Mouse (Mus musculus) adrenal gland, postnatal 4 days (tissue): ENCODE results near the gene Serinc3. TPM values are rescaled to one million over a fixed set of nuclear protein-coding genes. Genes with fewer than 3 reads are reported as not detected.

ENCODE experiments used
- DNase-seq, 2 experiments: peaks; one replicate each; pipeline ENCODE4 v3.0.0; 2021 to 2022; ENCODE audit warnings: low spot score in 2 of 2, mixed read lengths in 2 of 2
- total RNA-seq, 2 experiments: library from RNA; stranded (reverse); gene quantifications; 2 replicates each; pipeline ENCODE4 v1.2.3; 2021

The Serinc3 gene
- total RNA-seq, 2 experiments from 2014 or later = 413 to 434 TPM

DNA sequence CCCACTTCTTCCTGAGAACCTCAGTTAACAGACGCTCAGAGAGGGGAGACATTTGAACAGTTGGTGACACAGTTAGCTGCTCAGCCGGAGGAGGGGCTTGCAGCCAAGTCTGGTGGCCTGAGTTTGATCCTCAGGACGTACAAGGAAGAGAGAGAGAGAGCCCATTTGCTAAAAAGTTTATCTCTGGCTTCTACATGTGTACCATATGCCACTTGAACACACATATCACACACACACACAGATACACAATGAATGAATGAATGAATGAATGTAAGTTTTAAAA is 48.1 kb downstream of the Serinc3 start:
- DNase-seq = no peak

DNA sequence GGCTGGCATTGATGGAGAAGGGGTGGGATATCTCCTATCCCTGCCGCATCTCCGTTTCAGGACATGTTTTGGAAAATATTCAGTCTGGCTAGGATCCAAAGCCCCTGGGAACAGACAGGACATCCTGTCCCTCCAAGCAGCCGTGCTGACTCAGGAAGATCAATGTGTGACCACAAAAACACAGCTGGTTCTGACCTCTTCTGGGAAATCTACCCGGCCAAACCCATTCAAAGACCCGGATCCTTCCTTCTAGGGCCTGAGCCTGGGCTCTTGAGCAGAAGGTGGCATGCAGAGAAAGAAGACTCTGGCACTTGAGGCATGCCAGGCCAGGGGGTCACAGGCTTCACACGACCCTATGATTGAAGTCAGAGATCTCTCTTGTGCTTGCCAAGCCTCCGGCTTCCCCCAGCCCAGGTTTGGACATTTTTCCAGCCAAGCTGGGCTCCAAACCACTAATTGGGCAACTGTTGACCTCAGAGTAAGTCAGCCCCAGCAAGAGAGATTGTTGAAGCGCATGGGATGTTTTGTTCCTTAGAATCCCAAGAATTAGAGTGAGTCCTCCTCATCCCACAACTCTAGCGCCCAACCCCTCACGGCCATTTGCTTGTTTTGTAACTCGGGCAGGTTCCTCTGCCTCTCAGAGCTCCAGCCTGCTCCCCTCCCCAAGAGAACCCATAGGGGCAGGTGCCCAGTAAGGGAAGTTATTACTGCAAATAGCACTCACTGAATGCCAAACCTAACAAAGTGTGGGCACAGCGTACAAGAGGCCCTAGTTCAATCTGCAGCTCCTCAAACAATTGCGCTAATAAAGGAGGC is 48.7 kb downstream of the Serinc3 start:
- DNase-seq = no peak

DNA sequence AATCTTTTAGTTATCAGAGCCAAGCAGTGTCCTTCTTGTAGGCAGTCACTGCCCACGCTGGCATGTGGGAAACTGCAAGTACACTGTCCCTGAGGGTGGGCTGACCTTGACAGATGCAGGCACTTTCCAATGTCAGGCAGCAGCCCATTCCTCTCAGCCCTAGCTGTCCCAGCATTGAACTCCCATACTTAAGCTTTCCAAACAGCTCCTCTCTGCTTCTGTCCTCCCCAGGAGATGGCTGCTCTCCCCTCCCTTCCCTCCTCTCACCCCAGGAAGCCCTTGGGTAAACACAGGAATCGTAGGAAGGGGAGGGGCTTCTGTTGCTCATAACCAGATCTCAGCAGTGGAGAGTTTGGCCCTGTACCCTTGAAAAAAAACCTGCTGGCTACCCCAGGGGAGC is 49.8 kb downstream of the Serinc3 start:
- DNase-seq = no peak

DNA sequence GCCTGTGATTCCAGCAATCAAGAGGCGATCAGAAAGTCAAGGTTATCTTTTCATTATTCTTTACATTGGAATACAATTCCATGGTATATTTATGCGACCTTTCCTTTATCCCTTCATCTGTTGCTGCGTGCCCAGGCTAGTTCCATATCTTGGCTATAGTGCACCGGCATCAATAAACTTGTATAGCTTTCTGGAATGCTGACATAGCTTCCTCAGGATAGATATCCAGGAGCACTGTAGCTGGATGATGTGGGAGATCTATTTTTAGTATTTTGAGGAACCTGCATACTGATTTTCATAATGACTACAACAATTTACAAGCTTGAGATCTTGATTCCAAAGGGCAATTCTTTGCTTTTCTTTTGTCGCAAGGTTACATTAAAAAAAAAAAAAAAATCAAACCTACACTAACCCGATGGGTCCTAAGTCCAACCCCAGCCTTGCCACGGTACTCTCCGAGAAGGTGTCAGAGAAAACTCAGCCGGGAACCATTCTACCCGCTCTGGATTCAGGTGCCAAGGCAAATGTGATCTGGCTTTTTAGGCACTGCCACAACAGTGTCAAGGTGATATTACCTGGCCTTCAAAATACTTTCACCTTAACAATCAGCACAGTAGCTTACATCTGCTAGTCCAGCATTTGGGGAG is 51.2 kb downstream of the Serinc3 start:
- no peak for DNase-seq

DNA sequence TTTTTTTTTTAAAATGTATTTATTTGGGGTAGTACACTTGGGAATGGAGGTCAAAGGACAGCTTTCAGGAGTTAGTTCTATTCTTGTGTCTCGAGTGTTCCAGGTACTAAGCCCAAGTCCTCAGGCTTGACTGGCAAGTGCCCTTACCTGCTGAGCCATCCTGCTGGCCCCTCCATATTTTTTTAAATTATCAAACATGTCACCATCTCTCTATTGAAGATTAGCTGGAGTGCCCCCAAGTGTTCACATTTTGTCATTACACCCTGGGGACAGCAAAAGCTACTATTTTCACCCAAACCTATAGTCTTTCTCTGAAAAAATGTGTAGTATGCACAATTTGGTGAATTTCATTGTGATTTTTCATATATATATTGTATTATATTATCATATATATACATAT is 52.8 kb downstream of the Serinc3 start:
- DNase-seq = no peak

DNA sequence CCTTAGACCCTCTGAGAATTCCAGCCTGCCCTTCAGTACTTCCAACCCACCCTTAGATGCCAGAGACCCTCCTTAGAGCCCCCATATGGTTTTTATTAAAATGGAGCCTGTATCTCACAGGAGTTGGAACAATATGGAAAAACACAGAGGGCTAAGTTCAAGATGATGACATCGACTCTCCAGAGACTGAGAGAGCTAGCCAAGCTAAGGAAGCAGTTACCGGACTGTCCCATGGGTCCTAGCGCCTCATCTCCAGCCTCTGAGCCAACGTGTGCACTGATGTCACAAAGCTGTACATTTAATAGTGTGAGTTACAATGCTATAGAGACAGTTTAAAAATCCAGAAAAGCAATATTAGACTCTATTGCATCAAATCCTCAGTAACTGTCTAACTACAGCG is 53.9 kb downstream of the Serinc3 start:
- no peak for DNase-seq

DNA sequence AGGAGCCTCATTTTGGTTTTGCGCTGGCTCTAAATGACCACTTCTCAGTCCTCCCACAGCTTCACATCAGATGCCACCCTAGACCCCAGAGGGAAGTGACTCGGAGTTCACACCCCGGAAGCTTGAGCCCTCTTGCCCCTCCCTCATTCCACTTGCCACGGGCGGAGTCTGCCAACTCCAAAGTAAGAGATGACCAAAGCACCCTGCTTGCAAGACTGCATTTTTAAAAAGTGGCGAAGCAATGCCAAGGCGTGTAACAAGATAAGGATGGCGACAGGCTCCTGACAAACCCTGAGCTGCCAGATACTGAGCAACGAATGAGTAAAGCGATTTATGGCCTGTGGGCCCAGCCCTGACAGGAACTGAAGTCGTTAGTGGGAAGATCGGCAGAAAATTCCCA is 54.7 kb downstream of the Serinc3 start:
- no peak for DNase-seq

DNA sequence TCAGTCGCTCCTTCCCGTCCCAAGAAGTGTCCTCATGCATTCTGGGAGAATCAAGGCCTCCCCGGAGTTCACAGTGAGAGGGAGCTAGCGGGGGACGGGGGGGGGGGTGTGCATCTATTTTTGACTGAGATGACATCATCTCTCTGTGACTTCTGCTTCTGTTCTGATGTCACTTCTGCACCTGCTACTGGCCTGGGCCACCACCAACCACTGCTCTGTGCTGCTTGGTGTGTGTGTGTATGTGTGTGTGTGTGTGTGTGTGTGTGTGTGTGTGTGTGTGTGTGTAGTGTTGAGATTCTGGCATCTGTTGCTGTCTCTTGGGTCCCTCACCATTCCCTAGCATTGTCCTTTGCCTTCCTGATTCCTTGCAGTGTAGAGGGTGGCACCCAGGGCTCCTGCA is 57.4 kb downstream of the Serinc3 start:
- DNase-seq = no peak

DNA sequence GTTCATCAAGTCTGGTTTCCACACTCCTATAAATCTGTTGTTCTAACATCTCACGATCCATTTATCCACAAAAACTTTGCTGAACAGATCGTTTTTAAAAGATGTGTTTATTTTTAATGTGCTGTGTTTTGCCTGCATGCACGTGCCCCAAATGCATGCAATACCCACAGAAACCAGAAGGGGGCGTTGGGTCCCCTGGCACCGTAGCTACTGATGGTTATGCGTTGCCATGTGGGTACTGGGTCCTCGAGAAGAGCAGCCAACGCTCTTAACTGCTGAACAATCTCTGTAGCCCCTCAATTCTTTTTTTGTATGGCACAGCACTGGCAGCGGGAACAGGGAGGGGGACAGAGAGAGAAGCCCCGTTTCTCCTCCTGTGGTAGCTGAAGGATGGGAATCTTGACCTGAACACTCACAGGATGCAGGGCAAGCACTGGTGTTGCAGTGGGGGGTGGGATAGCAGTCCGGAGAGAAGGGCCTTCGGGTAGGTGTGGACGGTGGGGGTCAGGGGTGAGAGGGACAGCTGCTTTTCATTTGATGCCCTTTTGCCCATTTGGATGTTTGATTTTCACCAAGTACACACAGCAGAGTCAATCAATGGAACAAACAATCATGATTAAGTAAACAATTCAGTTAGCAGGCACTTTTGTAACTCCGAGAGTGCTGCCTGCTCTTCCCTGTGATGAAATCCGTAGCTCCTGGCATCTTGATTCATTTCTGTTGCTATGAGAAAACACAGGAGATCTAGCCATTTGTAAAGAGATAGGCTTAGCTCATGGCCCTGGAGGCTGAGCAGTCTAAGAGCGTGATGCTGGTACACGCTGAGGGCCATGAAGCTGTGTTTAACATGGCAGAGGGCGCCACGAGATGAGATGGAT is 58.3 kb downstream of the Serinc3 start:
- peak in 1 of 2 experiments; percentile 35 for DNase-seq

DNA sequence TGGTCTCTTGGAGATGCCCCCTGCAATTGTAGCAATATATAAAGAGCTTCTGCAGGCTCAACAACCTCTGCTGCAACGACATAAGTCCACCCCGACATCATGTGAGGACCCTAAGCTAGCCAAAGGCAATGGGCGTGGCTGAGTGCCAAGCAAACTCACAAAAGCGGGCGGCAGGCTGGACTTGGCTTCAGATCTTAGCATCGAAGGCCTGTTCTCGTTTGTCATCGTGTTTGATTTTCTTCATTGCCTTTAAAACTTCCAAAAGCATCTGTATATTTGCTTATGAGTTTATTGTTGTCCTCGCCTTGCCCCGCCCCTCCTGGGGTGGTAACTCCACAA is 60.9 kb downstream of the Serinc3 start:
- no peak for DNase-seq

DNA sequence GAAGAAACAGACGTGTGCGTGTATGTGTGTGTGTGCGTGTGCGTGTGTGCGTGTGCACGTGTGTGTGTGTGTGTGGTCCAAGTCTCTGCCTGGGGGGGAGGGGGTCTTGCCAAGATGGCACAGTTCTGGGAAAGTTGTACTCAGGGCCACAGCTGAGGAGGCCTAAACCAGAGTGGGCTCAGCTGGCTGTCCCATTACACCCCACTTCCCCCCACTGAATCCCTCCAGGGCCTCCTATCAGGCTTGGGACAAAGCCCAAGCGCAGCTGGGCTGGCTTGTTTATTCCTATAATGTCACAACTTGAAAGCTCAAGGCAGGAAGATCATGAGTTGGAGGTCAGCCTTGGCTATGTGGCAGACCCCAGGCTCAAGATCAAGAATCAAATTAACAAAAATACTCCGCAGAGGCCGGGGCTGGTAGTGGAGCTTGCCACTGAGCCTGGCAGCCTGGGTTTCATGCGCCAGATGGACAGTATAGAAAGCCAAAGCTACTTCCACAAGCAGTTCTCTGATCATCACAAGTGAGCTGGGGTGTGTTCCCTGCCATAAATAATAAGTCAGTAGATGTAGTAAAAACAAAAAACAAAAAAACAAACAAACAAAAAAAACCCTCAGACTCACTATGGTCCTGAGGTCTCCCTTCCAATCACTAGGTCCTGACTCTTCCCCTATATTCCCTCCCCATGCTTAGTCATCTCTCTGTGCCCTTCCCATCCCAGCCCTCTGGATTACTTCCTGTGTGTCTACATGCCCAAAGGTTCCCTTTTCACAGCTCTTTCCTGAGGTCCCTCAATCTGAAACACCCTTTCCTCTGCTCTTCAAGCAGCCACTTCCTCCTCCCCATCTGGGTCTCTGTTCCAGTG is 61.5 kb downstream of the Serinc3 start:
- no peak for DNase-seq

DNA sequence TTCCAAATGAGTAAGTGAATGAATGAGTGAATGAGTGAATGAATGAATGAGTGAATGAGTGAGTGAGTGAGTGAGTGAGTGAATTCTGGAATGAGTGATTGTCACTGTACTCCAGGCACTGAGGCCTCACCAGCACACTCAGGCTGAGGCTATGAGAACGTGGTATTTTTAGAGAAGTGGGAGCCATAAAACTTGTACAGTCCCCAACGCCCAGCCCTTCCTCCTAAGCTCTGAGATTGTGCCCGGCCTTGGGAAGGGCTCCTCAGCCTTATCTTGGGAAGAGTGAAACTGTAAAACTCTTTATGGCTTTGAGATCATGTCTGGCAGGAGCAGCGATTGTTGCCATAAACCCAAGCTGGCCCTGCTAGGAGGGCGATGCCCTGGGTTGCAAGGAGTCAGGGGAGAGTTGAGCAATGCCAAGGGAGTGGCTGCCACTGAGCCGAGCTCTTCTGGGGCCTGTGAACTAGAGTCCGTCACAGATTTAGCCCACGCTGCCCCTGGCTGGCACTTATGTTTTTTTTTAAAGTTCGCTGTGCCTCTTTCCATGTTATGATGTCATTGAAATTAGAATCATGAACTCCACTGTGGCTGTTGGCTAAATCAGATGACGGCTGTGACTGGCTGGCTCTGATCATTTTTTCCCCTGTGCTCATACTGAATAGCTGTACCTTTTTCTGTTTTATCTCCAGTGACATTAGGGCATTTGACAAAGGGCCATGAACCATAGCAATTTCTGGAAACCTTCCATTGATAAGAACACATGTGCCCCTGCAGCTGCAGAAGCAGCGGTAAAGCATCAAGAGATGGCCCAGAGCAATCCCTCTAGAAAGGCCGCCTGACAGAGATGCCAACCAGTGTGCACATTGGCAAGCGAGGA is 64.6 kb downstream of the Serinc3 start:
- no peak for DNase-seq

DNA sequence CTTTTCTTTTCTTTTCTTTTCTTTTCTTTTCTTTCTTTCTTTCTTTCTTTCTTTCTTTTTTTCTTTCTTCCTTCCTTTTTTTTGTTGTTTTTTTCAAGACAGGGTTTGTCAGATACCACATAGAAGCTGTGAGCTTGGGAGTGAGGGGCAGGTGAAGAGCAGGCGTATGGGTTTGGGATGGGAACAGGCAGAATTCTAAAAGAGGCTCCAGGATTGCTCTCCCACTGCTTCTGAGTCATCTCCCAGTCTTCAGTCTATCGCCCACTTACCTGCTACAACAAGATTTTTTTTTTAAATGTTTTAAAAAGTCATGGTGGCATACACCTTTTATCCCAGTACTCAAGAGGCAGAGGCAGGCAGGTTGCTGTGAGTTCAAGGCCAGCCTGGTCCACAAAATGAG is 66.9 kb downstream of the Serinc3 start:
- no peak for DNase-seq

DNA sequence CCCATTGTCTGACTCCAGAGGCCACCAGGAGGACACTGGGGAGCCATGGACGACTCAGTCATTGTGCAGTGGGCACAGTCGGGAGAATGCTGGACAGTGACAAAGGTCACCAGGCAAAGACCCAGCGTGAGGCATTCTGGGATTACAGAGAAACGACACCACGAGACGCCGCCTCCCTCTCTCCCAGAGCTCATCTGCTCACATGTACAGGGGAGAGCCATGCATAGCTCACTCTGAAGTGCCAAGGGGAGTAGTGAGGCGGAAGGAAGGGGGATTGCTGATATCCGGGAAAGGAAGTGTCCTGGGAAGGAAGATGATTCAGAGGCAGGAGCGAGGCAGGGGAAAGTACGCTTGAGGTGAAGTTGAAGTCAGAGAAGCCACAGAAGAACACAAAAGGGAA is 69.7 kb downstream of the Serinc3 start:
- no peak for DNase-seq

DNA sequence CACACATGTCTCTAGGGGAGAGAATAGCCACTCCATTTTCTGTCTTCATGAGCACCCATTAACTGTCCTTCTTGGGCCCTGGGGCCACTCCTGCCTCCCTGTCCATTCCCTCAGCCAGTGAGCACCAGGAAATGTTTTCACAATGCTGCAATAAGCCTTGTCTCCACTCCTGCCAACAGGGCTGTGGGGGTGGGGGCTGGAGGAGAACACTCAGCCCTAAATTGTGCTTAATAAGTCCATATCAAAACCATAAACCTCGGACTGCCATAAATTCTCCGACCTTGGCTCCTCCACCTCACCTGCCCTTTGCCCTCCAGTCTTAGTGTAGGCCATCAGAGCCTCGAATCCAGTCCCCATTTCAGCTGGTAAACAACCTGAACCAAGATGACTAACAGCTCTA is 70.6 kb downstream of the Serinc3 start:
- no peak for DNase-seq

Other genes starting within 250 kb of the Serinc3 start
- 10 to 100 TPM in 1 of 2 experiments, 1 to 10 TPM in 1; 9.3 to 13.0 TPM for gene Jph2, start 247.1 kb downstream of the Serinc3 start, total RNA-seq
- gene Oser1, start 220.4 kb downstream of the Serinc3 start, total RNA-seq = 10 to 100 TPM; 34.7 to 36.6 TPM
- gene Gdap1l1, start 206.7 kb downstream of the Serinc3 start, total RNA-seq = 10 to 100 TPM in 1 of 2 experiments, 1 to 10 TPM in 1; 9.7 to 10.3 TPM
- 10 to 100 TPM; 41.4 to 46.4 TPM for gene Fitm2, start 172.5 kb downstream of the Serinc3 start, total RNA-seq
- 1 to 10 TPM in 1 of 2 experiments, not detected in 1; 4.6 TPM for gene R3hdml, start 152.8 kb downstream of the Serinc3 start, total RNA-seq
- gene Hnf4a, start 138.3 kb downstream of the Serinc3 start, total RNA-seq = 10 to 100 TPM; 14.7 to 18.9 TPM
- gene Ttpal, start 42.8 kb downstream of the Serinc3 start, total RNA-seq = 10 to 100 TPM; 27.9 to 30.5 TPM
- gene Pkig, start 13.3 kb upstream of the Serinc3 start, total RNA-seq = 10 to 100 TPM; 67.4 to 72.8 TPM
- 1 to 10 TPM; 6.1 TPM for gene Ada, start 105.1 kb upstream of the Serinc3 start, total RNA-seq
- gene Ccn5, start 175.7 kb upstream of the Serinc3 start, total RNA-seq = not detected
- gene Kcnk15, start 208.5 kb upstream of the Serinc3 start, total RNA-seq = not detected